Mouse (Mus musculus) 3T3-L1 (cell line): ENCODE results near the gene Smpdl3b.

ENCODE experiments used
- DNase-seq: peaks from one replicate; pipeline ENCODE4 v3.0.0-alpha.2; 2015; ENCODE audit warnings: low read depth, low spot score

The Smpdl3b gene

GRCm38 (mm10) chr4:132734766-132735165 is 22.3 kb downstream of the Smpdl3b start:
- DNase-seq = no peak

DNA sequence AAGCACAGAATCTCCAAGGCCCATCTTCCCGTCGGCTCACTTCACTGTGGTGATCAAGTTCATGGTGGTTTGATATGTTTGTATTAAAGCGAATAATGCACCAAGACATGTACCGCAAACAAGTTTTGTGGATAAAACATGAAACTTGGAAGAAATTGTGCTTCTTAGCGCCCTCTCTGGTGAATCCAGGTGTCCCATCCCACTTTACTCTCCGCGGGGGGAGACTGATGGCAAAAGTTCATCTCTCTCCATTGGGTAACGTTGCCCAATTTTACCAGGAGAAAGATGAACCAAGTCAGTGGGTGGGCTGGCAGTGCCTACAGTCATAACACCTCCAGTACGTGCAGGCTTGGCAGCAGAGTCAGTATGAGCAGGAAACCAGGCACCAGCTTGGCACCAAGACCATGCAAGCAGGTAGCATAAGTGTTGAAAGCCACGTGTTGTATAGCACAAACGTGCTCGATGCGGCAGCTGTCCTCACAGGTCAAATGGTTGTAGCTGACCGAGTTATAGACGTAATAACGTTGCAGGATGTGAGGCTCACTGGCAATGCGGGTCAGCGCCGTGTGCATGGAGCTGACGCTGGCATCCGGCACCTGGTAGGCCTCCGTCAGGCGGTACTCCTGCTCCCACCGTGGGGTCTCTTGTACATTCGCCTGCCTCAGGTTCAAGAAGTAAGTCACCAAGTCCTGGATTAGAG is 23.8 kb downstream of the Smpdl3b start:
- DNase-seq = no peak

GRCm38 (mm10) chr4:132732148-132732684 is 24.8 kb downstream of the Smpdl3b start, which contains the start of gene Xkr8:
Gene Xkr8, minus strand, starts transcription at chr4:132732546.
- DNase-seq = peak; percentile 82

- DNase-seq = no peak
These were observed 25.4 kb downstream of the Smpdl3b start for GRCm38 (mm10) chr4:132731616-132732015.

GRCm38 (mm10) chr4:132728233-132728632 is 28.8 kb downstream of the Smpdl3b start:
- DNase-seq = no peak

DNA sequence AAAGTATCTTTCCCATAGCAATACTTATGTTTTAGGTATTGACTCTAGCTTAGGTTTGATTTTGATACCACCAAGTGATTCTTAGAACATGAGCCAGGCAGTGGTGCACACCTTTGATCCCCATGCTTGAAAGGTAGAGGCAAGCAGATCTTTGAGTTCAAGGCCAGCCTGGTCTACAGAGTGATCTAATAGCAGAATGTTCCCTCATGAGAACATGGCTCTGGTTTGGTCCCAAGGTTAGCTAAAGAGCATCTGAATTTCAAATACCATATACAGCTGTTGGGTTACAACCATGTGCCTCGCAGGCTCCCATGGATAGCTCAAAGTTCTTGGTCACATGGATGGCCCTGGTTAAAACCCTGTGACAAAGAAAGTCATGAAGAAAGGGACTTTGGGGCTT is 38.8 kb downstream of the Smpdl3b start:
- no peak for DNase-seq

GRCm38 (mm10) chr4:132713181-132713580 is 43.9 kb downstream of the Smpdl3b start:
- DNase-seq = no peak

DNA sequence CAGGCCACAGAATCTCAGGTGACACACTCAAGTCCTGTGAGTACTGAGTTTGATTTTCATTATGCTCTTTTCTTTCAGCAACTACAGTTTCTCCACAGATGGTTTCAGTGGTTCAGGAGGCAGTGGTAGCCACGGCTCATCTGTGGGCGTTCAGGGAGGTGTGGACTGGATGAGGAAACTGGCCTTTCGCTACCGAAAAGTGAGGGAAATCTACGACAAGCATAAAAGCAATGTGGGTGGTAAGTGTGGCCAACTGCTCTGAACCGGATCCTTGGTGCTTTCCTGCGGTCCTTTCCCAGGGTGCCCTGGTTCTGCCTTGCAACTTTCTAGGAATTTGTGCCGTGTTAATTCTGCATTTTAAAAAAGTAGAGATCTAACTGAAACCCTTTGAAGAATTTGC is 50.2 kb downstream of the Smpdl3b start:
- DNase-seq = no peak

DNA sequence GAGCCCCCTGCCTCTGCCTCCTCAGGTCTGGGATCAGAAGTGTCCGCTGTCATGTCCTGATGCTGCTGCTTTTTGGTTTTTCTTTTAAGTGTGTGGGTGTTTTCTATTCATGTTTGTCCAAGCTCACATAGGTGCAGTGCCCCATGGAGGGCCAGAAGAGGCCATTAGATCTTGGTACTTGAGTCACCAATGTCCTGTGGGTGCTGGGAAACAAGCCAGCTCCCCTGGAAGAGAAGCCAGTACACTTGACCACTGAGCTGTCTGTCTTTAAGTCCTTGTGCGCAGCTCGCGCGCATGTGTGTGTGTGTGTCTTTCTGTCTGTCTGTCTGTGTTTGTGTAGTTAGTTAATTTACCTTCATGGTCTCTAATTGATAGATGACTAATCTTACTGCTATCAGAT is 55.0 kb downstream of the Smpdl3b start:
- no peak for DNase-seq

- DNase-seq = no peak
These were observed 63.7 kb downstream of the Smpdl3b start for GRCm38 (mm10) chr4:132693366-132693765.

- DNase-seq = no peak
These were observed 67.4 kb downstream of the Smpdl3b start for GRCm38 (mm10) chr4:132689634-132690033.
